10 mouse cellular contexts compared by ENCODE assay signal in genomic region chr6:39414106-39414505, GRCm38 (mm10). TPM values are rescaled to one million over a fixed set of nuclear protein-coding genes. Genes with fewer than 3 reads are reported as not detected.
DNase-seq lines count a peak whose midpoint lies in the region; ATAC-seq and TF ChIP-seq lines count a peak whose summit lies in the region.
"Had no signal": no experiment of that assay in that cellular context is flagged by ENCODE, and none has a peak within 500 bp of the region (broad histone marks: within the 10 kb centered on the region; RNA-seq: fewer than 3 reads in every experiment).

No protein-coding gene starts in this region.

- 30% methylated on average over 1 of the region's 1 CpGs for WGBS in hindbrain, embryonic 15.5 days
- 85% methylated on average over 1 of the region's 1 CpGs for WGBS in hindbrain, embryonic 12.5 days
- 74% methylated on average over 1 of the region's 1 CpGs for WGBS in liver, embryonic 14.5 days (ENCODE audit: insufficient replicate concordance)

- H3K9me3 ChIP-seq in hindbrain, embryonic 15.5 days: no peaks in the 10 kb centered on the region
- no peaks in the 10 kb centered on the region for H3K9me3 ChIP-seq in hindbrain, embryonic 12.5 days (replicated peaks)
- no peaks in the 10 kb centered on the region for H3K9me3 ChIP-seq in liver, embryonic 14.5 days (ENCODE audit: control insufficient read depth, low read length)
- no peaks in the 10 kb centered on the region for H3K9me3 ChIP-seq in ES-E14 (ENCODE audit: control insufficient read depth, insufficient read depth, low read depth, low read length)

- H3K27me3 ChIP-seq in hindbrain, embryonic 15.5 days: no peaks in the 10 kb centered on the region
- no peaks in the 10 kb centered on the region for H3K27me3 ChIP-seq in hindbrain, embryonic 12.5 days
- peaks cover 8% of the 10 kb centered on the region for H3K27me3 ChIP-seq in liver, embryonic 14.5 days (ENCODE audit: control insufficient read depth, insufficient read depth, low read length)

- peak overlapping the region; percentile 10; the same call in 1 of the 2 replicates for H3K27ac ChIP-seq in hindbrain, embryonic 15.5 days (replicated peaks)
- H3K27ac ChIP-seq in hindbrain, embryonic 12.5 days: no peak overlapping the region
- H3K27ac ChIP-seq in liver, embryonic 14.5 days: no peak overlapping the region
- H3K27ac ChIP-seq in ES-E14 (ENCODE audit: insufficient read depth, low read depth, low read length, poor library complexity, severe bottlenecking): peak overlapping the region; percentile 68; the same call in 1 of the 2 replicates

- H3K4me1 ChIP-seq in hindbrain, embryonic 15.5 days (replicated peaks): peaks cover 32% of the 10 kb centered on the region
- H3K4me1 ChIP-seq in hindbrain, embryonic 12.5 days: peaks cover 15% of the 10 kb centered on the region
- H3K4me1 ChIP-seq in liver, embryonic 14.5 days (replicated peaks; ENCODE audit: control insufficient read depth in 2 of 2, insufficient read depth in 2 of 2, low read length in 1 of 2): peaks cover 8 to 15% of the 10 kb centered on the region in 2 experiments
- peaks cover 7 to 9% of the 10 kb centered on the region in 2 experiments; a peak in 3 of 4 replicates for H3K4me1 ChIP-seq in ES-E14 (ENCODE audit: control insufficient read depth in 2 of 2, insufficient read depth in 2 of 2, low read length in 2 of 2, poor library complexity in 1 of 2)

- TF ChIP-seq CTCF in liver, embryonic 14.5 days (IDR thresholded peaks at IDR 0.05; ENCODE audit: low read depth): peak; percentile 42; the same call in 1 of the 2 replicates

- no peak for TF ChIP-seq EP300 in liver, embryonic 14.5 days (IDR thresholded peaks at IDR 0.05; ENCODE audit: low read depth)

- ATAC-seq in hindbrain, embryonic 15.5 days (ENCODE audit: low FRiP score, low read depth): peak; percentile 17; the same call in 1 of the 2 replicates
- no peak for ATAC-seq in hindbrain, embryonic 12.5 days (ENCODE audit: low FRiP score)
- no peak for ATAC-seq in liver, embryonic 14.5 days (ENCODE audit: insufficient read depth)
- ATAC-seq in monocyte, adult 5-6 weeks (replicated peaks; ENCODE audit: insufficient number of reproducible peaks, low FRiP score, low TSS enrichment, poor library complexity, severe bottlenecking): no peak

- peaks cover 6% of the 10 kb centered on the region; the same call in 1 of the 2 replicates for H3K36me3 ChIP-seq in hindbrain, embryonic 15.5 days
- peaks cover 9% of the 10 kb centered on the region for H3K36me3 ChIP-seq in hindbrain, embryonic 12.5 days
- H3K36me3 ChIP-seq in liver, embryonic 14.5 days (replicated peaks; ENCODE audit: control insufficient read depth, insufficient read depth, low read depth): peaks cover 6% of the 10 kb centered on the region
- peaks cover 40% of the 10 kb centered on the region for H3K36me3 ChIP-seq in ES-E14 (ENCODE audit: control insufficient read depth, insufficient read depth, low read length, poor library complexity, severe bottlenecking)

- H3K9ac ChIP-seq in hindbrain, embryonic 15.5 days: no peak overlapping the region
- H3K9ac ChIP-seq in hindbrain, embryonic 12.5 days: no peak overlapping the region
- H3K9ac ChIP-seq in liver, embryonic 14.5 days (replicated peaks): no peak overlapping the region
- peak overlapping the region; percentile 26; the same call in 1 of the 2 replicates for H3K9ac ChIP-seq in ES-E14 (ENCODE audit: insufficient read depth, low read depth, low read length, poor library complexity, severe bottlenecking)

- no peak for DNase-seq in liver, embryonic 14.5 days (ENCODE audit: low read depth in 3 of 3, low spot score in 3 of 3)
- DNase-seq in liver: no peak
- no peak for DNase-seq in ES-E14 (ENCODE audit: low read depth, low spot score)
- DNase-seq in kidney, postnatal 36 days: peak; percentile 23 to 44
- no peak for DNase-seq in frontal cortex, postnatal 10 days (ENCODE audit: low spot score in 2 of 2)
- DNase-seq: heart, adult 11 months had no signal

- no peak overlapping the region for H3K4me2 ChIP-seq in hindbrain, embryonic 15.5 days
- no peak overlapping the region for H3K4me2 ChIP-seq in hindbrain, embryonic 12.5 days (replicated peaks)
- no peak overlapping the region for H3K4me2 ChIP-seq in liver, embryonic 14.5 days (ENCODE audit: low read depth)

- no peak overlapping the region for H3K4me3 ChIP-seq in hindbrain, embryonic 15.5 days
- no peak overlapping the region for H3K4me3 ChIP-seq in hindbrain, embryonic 12.5 days
- H3K4me3 ChIP-seq in liver, embryonic 14.5 days (ENCODE audit: insufficient read depth in 1 of 2, low read depth in 2 of 2, low read length in 2 of 2): no peak overlapping the region
- peak overlapping the region; percentile 9 to 61; a peak in 3 of 4 replicates for H3K4me3 ChIP-seq in ES-E14 (ENCODE audit: insufficient read depth in 1 of 2, low read depth in 1 of 2, low read length in 2 of 2, poor library complexity in 1 of 2, severe bottlenecking in 1 of 2)

- in situ Hi-C loops in ES-E14 (cut with MboI; ENCODE audit: low sequenced_read_pairs in 2 of 2, unreplicated experiment in 2 of 2): no loop called here

TF ChIP-seq in ES-E14, 5 proteins besides CTCF, POLR2A, EP300 and RAD21:
- TF ChIP-seq ZC3H11A (IDR thresholded peaks at IDR 0.05; ENCODE audit: borderline replicate concordance, low read depth, low read length): no peak
- no peak for TF ChIP-seq HCFC1 (IDR thresholded peaks at IDR 0.05; ENCODE audit: borderline replicate concordance, insufficient read depth, low read length)
- no peak for TF ChIP-seq CHD2 (IDR thresholded peaks at IDR 0.05; ENCODE audit: low read depth, low read length)
- no peak for TF ChIP-seq MAFK (IDR thresholded peaks at IDR 0.05; ENCODE audit: insufficient read depth, low read depth, low read length)
- no peak for TF ChIP-seq ZNF384 (IDR thresholded peaks at IDR 0.05; ENCODE audit: low read depth, low read length)

RNA-seq across cellular contexts. Expression of gene Mkrn1, which starts 6.2 kb away (rescaled TPM):
- 231 and 232 TPM in 2 replicates for polyA plus RNA-seq in hindbrain, embryonic 15.5 days (2015; fragmentation: Nextera tagmentation; extraction: Ambion mirVana)
- polyA plus RNA-seq in hindbrain, embryonic 12.5 days (2016; fragmentation: Nextera tagmentation; extraction: Ambion mirVana): 178 and 191 TPM in 2 replicates
- 89.7 and 116 TPM in 2 replicates for polyA plus RNA-seq in liver, embryonic 14.5 days (2012; rRNA removed)
- polyA plus RNA-seq in liver, embryonic 14.5 days (2014; fragmentation: Nextera tagmentation; extraction: Ambion mirVana): 198 and 207 TPM in 2 replicates
- total RNA-seq in ES-E14 (2012; rRNA removed): 652 and 719 TPM in 2 replicates
- 163 to 297 TPM (median 214 TPM) in 3 replicates for total RNA-seq in monocyte, adult 5-6 weeks (2017)

RNA-seq across cellular contexts. Expression of gene Rab19, which starts 33.1 kb away (rescaled TPM):
- 0.12 and 0.16 TPM in 2 replicates for polyA plus RNA-seq in hindbrain, embryonic 15.5 days (2015; fragmentation: Nextera tagmentation; extraction: Ambion mirVana)
- polyA plus RNA-seq in hindbrain, embryonic 12.5 days (2016; fragmentation: Nextera tagmentation; extraction: Ambion mirVana): 0.52 and 0.66 TPM in 2 replicates
- polyA plus RNA-seq in liver, embryonic 14.5 days (2012; rRNA removed): 0.04 and 0.17 TPM in 2 replicates
- 0.32 and 0.38 TPM in 2 replicates for polyA plus RNA-seq in liver, embryonic 14.5 days (2014; fragmentation: Nextera tagmentation; extraction: Ambion mirVana)
- 0.53 and 0.62 TPM in 2 replicates for total RNA-seq in ES-E14 (2012; rRNA removed)
- total RNA-seq in monocyte, adult 5-6 weeks (2017): 28.5 to 54.8 TPM (median 44.2 TPM) in 3 replicates
- total RNA-seq: left cerebral cortex, adult 18-20 months had no signal

RNA-seq across cellular contexts. Expression of gene Slc37a3, which starts 36.6 kb away (rescaled TPM):
- 58.2 and 58.4 TPM in 2 replicates for polyA plus RNA-seq in hindbrain, embryonic 15.5 days (2015; fragmentation: Nextera tagmentation; extraction: Ambion mirVana)
- 56.5 and 59.0 TPM in 2 replicates for polyA plus RNA-seq in hindbrain, embryonic 12.5 days (2016; fragmentation: Nextera tagmentation; extraction: Ambion mirVana)
- 3.7 and 3.9 TPM in 2 replicates for polyA plus RNA-seq in liver, embryonic 14.5 days (2012; rRNA removed)
- polyA plus RNA-seq in liver, embryonic 14.5 days (2014; fragmentation: Nextera tagmentation; extraction: Ambion mirVana): 6.0 and 6.3 TPM in 2 replicates
- 45.2 and 66.4 TPM in 2 replicates for total RNA-seq in ES-E14 (2012; rRNA removed)
- total RNA-seq in monocyte, adult 5-6 weeks (2017): 33.9 to 44.5 TPM (median 42.6 TPM) in 3 replicates

Comparison
In these comparisons a context has a peak if more than half of its experiments do, and no peak if none do; other contexts are left out.
1. H3K27ac ChIP-seq: peak in hindbrain, embryonic 15.5 days (single experiment) and ES-E14 (single experiment); none in hindbrain, embryonic 12.5 days (single experiment) and liver, embryonic 14.5 days (single experiment).
2. H3K4me3 ChIP-seq: peak in ES-E14 (2 of 2); none in hindbrain, embryonic 15.5 days (single experiment), hindbrain, embryonic 12.5 days (single experiment) and liver, embryonic 14.5 days (0 of 2).
3. DNase-seq: peak in kidney, postnatal 36 days (2 of 2); none in liver, embryonic 14.5 days (0 of 3), liver (single experiment), ES-E14 (single experiment) and frontal cortex, postnatal 10 days (0 of 2).